8 mouse cellular contexts compared by ENCODE assay signal in the genomic region with DNA sequence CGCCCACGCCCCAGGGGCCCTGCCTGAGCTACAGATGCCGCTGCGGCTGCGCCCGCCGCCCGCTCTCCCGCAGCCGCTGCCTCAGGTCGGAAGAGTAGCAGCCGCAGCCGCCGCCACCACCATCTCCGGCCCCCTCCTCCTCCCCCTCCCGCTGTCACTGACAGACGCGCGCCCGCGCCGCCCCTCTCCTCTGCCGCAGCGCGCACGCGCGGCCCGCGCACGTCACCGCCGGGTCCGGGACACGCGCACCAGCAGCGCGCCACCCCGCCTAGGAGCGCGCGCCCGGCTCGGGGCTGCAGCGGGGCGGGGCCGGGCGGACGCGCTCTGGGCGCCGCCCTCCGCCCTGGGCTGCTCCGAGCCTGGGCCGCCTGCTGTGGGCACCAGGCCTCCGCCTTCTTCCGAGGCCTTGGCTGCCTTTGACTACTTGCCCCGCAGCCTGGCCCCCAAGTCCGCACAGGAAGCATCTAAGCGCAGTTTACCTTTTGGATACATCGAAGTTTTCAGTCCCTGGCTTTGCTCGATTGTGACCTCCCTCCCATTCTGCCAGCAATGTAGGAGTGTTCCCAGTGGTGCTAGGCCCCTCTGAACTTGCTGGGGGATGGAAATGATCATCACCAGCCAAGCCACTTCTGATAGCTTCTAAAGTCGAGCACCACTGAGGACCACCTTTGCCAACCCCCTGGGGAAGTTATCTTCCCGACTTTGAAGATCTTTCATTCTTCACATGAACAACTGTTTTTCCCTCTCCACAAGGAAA. TPM values are rescaled to one million over a fixed set of nuclear protein-coding genes. Genes with fewer than 3 reads are reported as not detected.
DNase-seq lines count a peak whose midpoint lies in the region; ATAC-seq lines count a peak whose summit lies in the region.

Adcy9 (minus strand) TSS at position 201 of the 757 bp plus-strand sequence.

- peaks cover 39% of the 10 kb centered on the region for H3K4me1 ChIP-seq in hindbrain, embryonic 15.5 days (replicated peaks)

- peak within 1 kb of the TSS; percentile 90 for H3K4me3 ChIP-seq in hindbrain, embryonic 15.5 days

- peak; percentile 56 for DNase-seq in WW6 (ENCODE audit: low read depth, low spot score)
- peak; percentile 88 to 93 for DNase-seq in cerebellum, postnatal 36 days
- peak; percentile 89 for DNase-seq in gastrocnemius, adult 18-20 months (ENCODE audit: low spot score)
- peak; percentile 87 to 96 for DNase-seq in left cerebral cortex, adult 18-20 months (ENCODE audit: low spot score in 2 of 2)
- peak; percentile 93 to 96 for DNase-seq in lung, postnatal 4 days
- DNase-seq in retina, postnatal 7 days (ENCODE audit: low read depth, low spot score) = peak; percentile 83
- DNase-seq in urinary bladder, adult 2 months (ENCODE audit: low spot score) = peak; percentile 90

- H3K9ac ChIP-seq in hindbrain, embryonic 15.5 days = peak within 1 kb of the TSS; percentile 95

- H3K27me3 ChIP-seq in hindbrain, embryonic 15.5 days = no peaks in the 10 kb centered on the region

- 1% methylated on average over 33 of the region's 64 CpGs for WGBS in hindbrain, embryonic 15.5 days

- H3K4me2 ChIP-seq in hindbrain, embryonic 15.5 days = peak within 1 kb of the TSS; percentile 95

- no peaks in the 10 kb centered on the region for H3K9me3 ChIP-seq in hindbrain, embryonic 15.5 days

- H3K27ac ChIP-seq in hindbrain, embryonic 15.5 days (replicated peaks) = peak within 1 kb of the TSS; percentile 88

- no peaks in the 10 kb centered on the region for H3K36me3 ChIP-seq in hindbrain, embryonic 15.5 days

- ATAC-seq in hindbrain, embryonic 15.5 days (ENCODE audit: low FRiP score, low read depth) = peak; percentile 87

RNA-seq across cellular contexts. Expression of gene Adcy9, which starts in this region (rescaled TPM):
- total RNA-seq in gastrocnemius, adult 18-20 months (2021) = 10 to 100 TPM; 33.7 to 36.2 TPM
- 4.4 and 4.9 TPM in 2 replicates for polyA plus RNA-seq in hindbrain, embryonic 15.5 days (2015; fragmentation: Nextera tagmentation; extraction: Ambion mirVana)
- 10 to 100 TPM; 67.3 to 74.0 TPM for total RNA-seq in left cerebral cortex, adult 18-20 months (2021)
- polyA plus RNA-seq in urinary bladder, adult 2 months (2012; rRNA removed) = 10.1 and 12.1 TPM in 2 replicates

Comparison
In these comparisons a context has a peak if more than half of its experiments do, and no peak if none do; other contexts are left out.
1. Peak in every context shown above with its lines: DNase-seq, ATAC-seq, H3K4me3 ChIP-seq and H3K27ac ChIP-seq.